Mouse (Mus musculus): ENCODE results near the gene Klf17. TPM values are rescaled to one million over a fixed set of nuclear protein-coding genes. Genes with fewer than 3 reads are reported as not detected.
"Not testable (repeated sequence)": the region's sequence is repeated elsewhere in the genome, so short reads cannot be mapped to it uniquely, and the experiment has no call there.

The Klf17 gene
- polyA plus RNA-seq, 1 experiment from 2014 or later, result not detected

- Histone ChIP-seq H3K9ac (ENCODE audit: low read length) (no peak overlapping the region), H3K4me3 (ENCODE audit: control insufficient read depth in 1 of 2, insufficient read depth in 1 of 2, low read depth in 1 of 2, low read length in 2 of 2) (no peak overlapping the region), H3K9me3 (ENCODE audit: control insufficient read depth, low read length) (no peaks in the 10 kb centered on the region), H3K27ac (replicated peaks in 1 of 2; ENCODE audit: control insufficient read depth in 1 of 2, insufficient read depth in 1 of 2, low read depth in 2 of 2, low read length in 2 of 2) (no peak overlapping the region), H3K27me3 (ENCODE audit: control insufficient read depth, insufficient read depth, low read length) (no peaks in the 10 kb centered on the region), H3K36me3 (ENCODE audit: control insufficient read depth, insufficient read depth, low read length) (no peaks in the 10 kb centered on the region), H3K4me2 (ENCODE audit: low read length) (no peak overlapping the region), H3K4me1 (ENCODE audit: control insufficient read depth in 2 of 2, insufficient read depth in 2 of 2, low read length in 2 of 2) (no peaks in the 10 kb centered on the region; a peak in 1 of 4 replicates)
- WGBS, result 84% methylated on average over 3 of the region's 3 CpGs
- ATAC-seq (ENCODE audit: insufficient number of reproducible peaks, insufficient read depth, low FRiP score, low read depth), result no peak
Observed at GRCm38 (mm10) chr4:117782908-117783307, 17.5 kb upstream of the Klf17 start.

GRCm38 (mm10) chr4:117772960-117773359 is 7.5 kb upstream of the Klf17 start:
- no peaks in the 10 kb centered on the region for H3K9me3 ChIP-seq (ENCODE audit: control insufficient read depth, low read length)
- WGBS, result 47% methylated on average over 9 of the region's 9 CpGs
- no peak overlapping the region for H3K4me3 ChIP-seq (ENCODE audit: control insufficient read depth in 1 of 2, insufficient read depth in 1 of 2, low read depth in 1 of 2, low read length in 2 of 2)
- no peaks in the 10 kb centered on the region for H3K27me3 ChIP-seq (ENCODE audit: control insufficient read depth, insufficient read depth, low read length)
- no peak overlapping the region for H3K9ac ChIP-seq (ENCODE audit: low read length)
- no peak for ATAC-seq (ENCODE audit: insufficient number of reproducible peaks, insufficient read depth, low FRiP score, low read depth)
- H3K36me3 ChIP-seq (ENCODE audit: control insufficient read depth, insufficient read depth, low read length), result no peaks in the 10 kb centered on the region
- H3K27ac ChIP-seq (replicated peaks in 1 of 2; ENCODE audit: control insufficient read depth in 1 of 2, insufficient read depth in 1 of 2, low read depth in 2 of 2, low read length in 2 of 2), result no peak overlapping the region
- no peaks in the 10 kb centered on the region for H3K4me1 ChIP-seq (ENCODE audit: control insufficient read depth in 2 of 2, insufficient read depth in 2 of 2, low read length in 2 of 2)
- H3K4me2 ChIP-seq (ENCODE audit: low read length), result no peak overlapping the region

- Histone ChIP-seq H3K27me3 (ENCODE audit: control insufficient read depth, insufficient read depth, low read length) (no peaks in the 10 kb centered on the region), H3K27ac (replicated peaks in 1 of 2; ENCODE audit: control insufficient read depth in 1 of 2, insufficient read depth in 1 of 2, low read depth in 2 of 2, low read length in 2 of 2) (no peak overlapping the region), H3K9me3 (ENCODE audit: control insufficient read depth, low read length) (no peaks in the 10 kb centered on the region), H3K4me2 (ENCODE audit: low read length) (no peak overlapping the region), H3K4me1 (ENCODE audit: control insufficient read depth in 2 of 2, insufficient read depth in 2 of 2, low read length in 2 of 2) (no peaks in the 10 kb centered on the region), H3K36me3 (ENCODE audit: control insufficient read depth, insufficient read depth, low read length) (no peaks in the 10 kb centered on the region), H3K9ac (ENCODE audit: low read length) (no peak overlapping the region), H3K4me3 (ENCODE audit: control insufficient read depth in 1 of 2, insufficient read depth in 1 of 2, low read depth in 1 of 2, low read length in 2 of 2) (no peak overlapping the region)
- no peak for ATAC-seq (ENCODE audit: insufficient number of reproducible peaks, insufficient read depth, low FRiP score, low read depth)
- WGBS, result 19% methylated on average over 5 of the region's 5 CpGs
Observed at GRCm38 (mm10) chr4:117770935-117771334, 5.5 kb upstream of the Klf17 start.

- H3K27me3 ChIP-seq (ENCODE audit: control insufficient read depth, insufficient read depth, low read length), result no peaks in the 10 kb centered on the region
- H3K27ac ChIP-seq (replicated peaks in 1 of 2; ENCODE audit: control insufficient read depth in 1 of 2, insufficient read depth in 1 of 2, low read depth in 2 of 2, low read length in 2 of 2), result no peak overlapping the region
- H3K9me3 ChIP-seq (ENCODE audit: control insufficient read depth, low read length), result no peaks in the 10 kb centered on the region
- H3K4me3 ChIP-seq (ENCODE audit: control insufficient read depth in 1 of 2, insufficient read depth in 1 of 2, low read depth in 1 of 2, low read length in 2 of 2), result no peak overlapping the region
- 89% methylated on average over 5 of the region's 5 CpGs for WGBS
- no peak overlapping the region for H3K4me2 ChIP-seq (ENCODE audit: low read length)
- H3K36me3 ChIP-seq (ENCODE audit: control insufficient read depth, insufficient read depth, low read length), result no peaks in the 10 kb centered on the region
- no peak for ATAC-seq (ENCODE audit: insufficient number of reproducible peaks, insufficient read depth, low FRiP score, low read depth)
- H3K4me1 ChIP-seq (ENCODE audit: control insufficient read depth in 2 of 2, insufficient read depth in 2 of 2, low read length in 2 of 2), result no peaks in the 10 kb centered on the region
- no peak overlapping the region for H3K9ac ChIP-seq (ENCODE audit: low read length)
Observed at GRCm38 (mm10) chr4:117760151-117760550, 5.3 kb downstream of the Klf17 start.

DNA sequence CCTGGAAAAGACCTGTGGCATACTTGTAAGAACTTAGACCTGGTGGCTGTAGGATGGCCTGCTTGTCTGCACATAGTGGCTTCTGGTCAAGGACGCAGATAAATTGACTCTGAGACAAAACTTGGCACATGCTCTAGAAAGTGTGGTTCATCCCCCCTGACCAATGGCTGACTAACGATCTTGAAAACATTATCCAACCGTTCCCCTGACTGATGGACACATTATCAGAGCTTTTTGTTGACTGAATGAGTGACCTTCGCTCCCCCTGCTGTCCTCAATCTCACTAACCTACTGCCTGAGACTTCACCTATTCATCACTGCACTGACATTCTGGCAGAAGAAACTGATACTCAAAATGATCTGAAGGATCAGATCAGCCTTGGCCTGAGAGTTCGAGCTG is 13.0 kb downstream of the Klf17 start:
- not testable (repeated sequence) for ATAC-seq (ENCODE audit: insufficient number of reproducible peaks, insufficient read depth, low FRiP score, low read depth); H3K27ac ChIP-seq (replicated peaks in 1 of 2; ENCODE audit: control insufficient read depth in 1 of 2, insufficient read depth in 1 of 2, low read depth in 2 of 2, low read length in 2 of 2); H3K4me3 ChIP-seq (ENCODE audit: control insufficient read depth in 1 of 2, insufficient read depth in 1 of 2, low read depth in 1 of 2, low read length in 2 of 2); H3K4me2 ChIP-seq (ENCODE audit: low read length); H3K27me3 ChIP-seq (ENCODE audit: control insufficient read depth, insufficient read depth, low read length); H3K9me3 ChIP-seq (ENCODE audit: control insufficient read depth, low read length); H3K4me1 ChIP-seq (ENCODE audit: control insufficient read depth in 2 of 2, insufficient read depth in 2 of 2, low read length in 2 of 2); H3K36me3 ChIP-seq (ENCODE audit: control insufficient read depth, insufficient read depth, low read length); H3K9ac ChIP-seq (ENCODE audit: low read length)
- WGBS, result 46% methylated on average over 5 of the region's 5 CpGs

DNA sequence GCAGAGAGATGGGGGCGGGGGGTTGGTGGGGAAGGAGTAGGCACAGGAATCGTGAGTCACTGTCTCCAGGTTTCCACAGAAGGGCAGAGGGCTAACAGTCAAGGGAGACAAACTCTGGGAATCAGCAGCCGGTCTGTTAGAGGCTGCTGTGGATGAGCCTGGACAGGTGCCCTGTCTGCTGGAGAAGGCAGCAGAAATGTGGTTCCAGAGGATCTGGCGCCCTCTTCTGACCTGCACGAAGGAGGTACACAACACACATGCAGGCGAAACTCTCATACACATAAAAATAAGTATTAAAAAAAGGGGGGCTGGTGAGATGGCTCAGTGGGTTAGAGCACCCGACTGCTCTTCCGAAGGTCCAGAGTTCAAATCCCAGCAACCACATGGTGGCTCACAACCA is 27.9 kb downstream of the Klf17 start:
- H3K4me3 ChIP-seq (ENCODE audit: control insufficient read depth in 1 of 2, insufficient read depth in 1 of 2, low read depth in 1 of 2, low read length in 2 of 2), result no peak overlapping the region
- no peak overlapping the region for H3K9ac ChIP-seq (ENCODE audit: low read length)
- no peaks in the 10 kb centered on the region for H3K36me3 ChIP-seq (ENCODE audit: control insufficient read depth, insufficient read depth, low read length)
- H3K27me3 ChIP-seq (ENCODE audit: control insufficient read depth, insufficient read depth, low read length), result no peaks in the 10 kb centered on the region
- 38% methylated on average over 8 of the region's 8 CpGs for WGBS
- no peaks in the 10 kb centered on the region for H3K4me1 ChIP-seq (ENCODE audit: control insufficient read depth in 2 of 2, insufficient read depth in 2 of 2, low read length in 2 of 2)
- ATAC-seq (ENCODE audit: insufficient number of reproducible peaks, insufficient read depth, low FRiP score, low read depth), result no peak
- no peak overlapping the region for H3K4me2 ChIP-seq (ENCODE audit: low read length)
- no peaks in the 10 kb centered on the region for H3K9me3 ChIP-seq (ENCODE audit: control insufficient read depth, low read length)
- H3K27ac ChIP-seq (replicated peaks in 1 of 2; ENCODE audit: control insufficient read depth in 1 of 2, insufficient read depth in 1 of 2, low read depth in 2 of 2, low read length in 2 of 2), result no peak overlapping the region

DNA sequence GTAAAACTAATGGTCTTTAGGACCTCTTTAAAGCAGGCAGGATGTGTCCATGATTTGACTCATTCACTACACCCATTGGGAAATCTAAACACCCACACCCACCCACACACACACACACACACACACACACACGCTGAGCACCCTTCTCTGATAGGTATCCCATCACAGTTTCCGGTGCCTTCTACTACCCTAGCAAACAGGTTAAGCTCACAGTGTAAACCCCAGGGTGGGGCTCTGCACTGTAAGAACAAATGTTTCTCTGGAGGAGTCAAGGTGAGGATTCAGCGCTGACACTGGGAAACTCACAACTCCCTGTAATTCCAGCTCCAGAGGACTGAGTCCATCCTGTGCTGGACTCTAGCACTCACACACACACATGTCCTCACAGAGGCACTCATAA is 33.5 kb downstream of the Klf17 start:
- WGBS, result 55% methylated on average over 3 of the region's 3 CpGs

GRCm38 (mm10) chr4:117724112-117724511 is 41.3 kb downstream of the Klf17 start, which contains the start of gene Gm12845:
Gene Gm12845 (plus strand): TSS chr4:117724412.
- H3K4me1 ChIP-seq (ENCODE audit: control insufficient read depth in 2 of 2, insufficient read depth in 2 of 2, low read length in 2 of 2), result no peaks in the 10 kb centered on the region
- no peak for ATAC-seq (ENCODE audit: insufficient number of reproducible peaks, insufficient read depth, low FRiP score, low read depth)
- WGBS, result 90% methylated on average over 1 of the region's 1 CpGs

More for the DNA sequence above, 33.5 kb downstream of the Klf17 start:
- Histone ChIP-seq H3K36me3 (ENCODE audit: control insufficient read depth, insufficient read depth, low read length) (no peaks in the 10 kb centered on the region), H3K4me3 (ENCODE audit: control insufficient read depth in 1 of 2, insufficient read depth in 1 of 2, low read depth in 1 of 2, low read length in 2 of 2) (no peak overlapping the region), H3K4me2 (ENCODE audit: low read length) (no peak overlapping the region), H3K4me1 (ENCODE audit: control insufficient read depth in 2 of 2, insufficient read depth in 2 of 2, low read length in 2 of 2) (no peaks in the 10 kb centered on the region), H3K27ac (replicated peaks in 1 of 2; ENCODE audit: control insufficient read depth in 1 of 2, insufficient read depth in 1 of 2, low read depth in 2 of 2, low read length in 2 of 2) (no peak overlapping the region), H3K9ac (ENCODE audit: low read length) (no peak overlapping the region), H3K27me3 (ENCODE audit: control insufficient read depth, insufficient read depth, low read length) (no peaks in the 10 kb centered on the region), H3K9me3 (ENCODE audit: control insufficient read depth, low read length) (no peaks in the 10 kb centered on the region)
- no peak for ATAC-seq (ENCODE audit: insufficient number of reproducible peaks, insufficient read depth, low FRiP score, low read depth)

More at GRCm38 (mm10) chr4:117724112-117724511, 41.3 kb downstream of the Klf17 start, which contains the start of gene Gm12845:
- Histone ChIP-seq H3K9ac (ENCODE audit: low read length) (no peak within 1 kb of the TSS), H3K27ac (replicated peaks in 1 of 2; ENCODE audit: control insufficient read depth in 1 of 2, insufficient read depth in 1 of 2, low read depth in 2 of 2, low read length in 2 of 2) (no peak within 1 kb of the TSS), H3K36me3 (ENCODE audit: control insufficient read depth, insufficient read depth, low read length) (no peaks in the 10 kb centered on the region), H3K9me3 (ENCODE audit: control insufficient read depth, low read length) (no peaks in the 10 kb centered on the region), H3K27me3 (ENCODE audit: control insufficient read depth, insufficient read depth, low read length) (no peaks in the 10 kb centered on the region), H3K4me2 (ENCODE audit: low read length) (no peak within 1 kb of the TSS), H3K4me3 (ENCODE audit: control insufficient read depth in 1 of 2, insufficient read depth in 1 of 2, low read depth in 1 of 2, low read length in 2 of 2) (no peak within 1 kb of the TSS)

All from heart, embryonic 14.5 days (tissue).